Mouse (Mus musculus) liver, adult (tissue): ENCODE measurements around the gene Lcor.

Experiments used
- GATA4 ChIP-seq: IDR thresholded peaks from 2 replicates; pipeline ENCODE4 v1.6.1; 2014; ENCODE audit warnings: mild to moderate bottlenecking, low read length; ENCODE audit not compliant: insufficient replicate concordance

Gene Lcor

DNA sequence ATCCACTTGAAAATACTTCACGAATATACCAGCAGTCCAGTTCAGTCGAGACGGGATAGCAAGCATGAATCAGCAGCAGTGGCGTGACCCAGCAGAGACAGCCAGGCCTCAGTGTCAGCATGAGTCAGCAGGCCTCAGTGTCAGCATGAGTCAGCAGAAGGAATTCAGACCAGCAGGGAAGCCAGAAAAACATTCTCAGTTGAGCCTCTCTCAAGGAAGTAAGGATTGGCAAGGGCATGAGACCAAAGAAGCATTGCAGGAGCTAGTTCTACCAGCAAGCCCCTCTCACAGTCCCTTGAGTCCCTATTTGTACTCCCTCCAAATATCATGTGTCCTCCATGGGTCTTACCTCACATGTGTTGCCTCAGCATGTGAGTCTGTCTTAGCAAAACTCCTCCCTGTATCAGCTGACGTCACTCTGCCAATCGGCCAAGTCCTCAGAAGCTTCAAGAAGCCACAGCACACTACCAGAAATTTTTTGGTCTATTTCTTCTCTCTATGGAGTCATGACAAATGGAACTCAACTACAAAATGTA is 27.3 kb upstream of the Lcor start:
- no peak for TF ChIP-seq GATA4

- no peak for TF ChIP-seq GATA4
Observed at GRCm38 (mm10) chr19:41457181-41457580, 25.3 kb upstream of the Lcor start.

DNA sequence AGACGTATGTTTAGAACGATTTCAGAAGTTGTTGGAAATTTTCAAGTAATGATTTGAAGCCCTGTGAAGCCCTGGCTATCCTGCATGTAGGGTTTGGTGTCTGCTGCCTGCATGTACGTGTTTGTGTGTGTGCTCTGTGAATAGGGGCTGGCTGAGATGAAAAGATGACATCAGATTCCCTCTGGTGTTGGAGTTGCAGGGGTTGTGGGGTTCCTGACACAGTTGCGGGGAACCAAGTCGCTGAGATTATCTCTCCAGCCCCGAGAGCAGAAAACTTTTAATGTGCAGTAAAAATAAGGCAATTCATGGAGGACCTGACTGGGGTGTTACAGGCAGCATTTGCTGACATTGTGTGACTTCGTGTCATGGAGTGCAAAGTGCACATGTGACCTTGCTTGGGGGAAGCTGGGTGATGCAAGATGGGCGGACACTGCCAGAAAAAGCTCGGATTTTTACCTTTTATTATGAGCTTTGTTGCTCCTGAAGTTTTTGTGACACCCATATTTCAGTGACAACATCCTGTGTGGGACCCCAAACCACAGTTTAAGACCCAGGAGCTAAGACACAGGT is 20.2 kb upstream of the Lcor start:
- TF ChIP-seq GATA4 = no peak

GRCm38 (mm10) chr19:41463841-41464240 is 18.6 kb upstream of the Lcor start:
- TF ChIP-seq GATA4 = no peak

DNA sequence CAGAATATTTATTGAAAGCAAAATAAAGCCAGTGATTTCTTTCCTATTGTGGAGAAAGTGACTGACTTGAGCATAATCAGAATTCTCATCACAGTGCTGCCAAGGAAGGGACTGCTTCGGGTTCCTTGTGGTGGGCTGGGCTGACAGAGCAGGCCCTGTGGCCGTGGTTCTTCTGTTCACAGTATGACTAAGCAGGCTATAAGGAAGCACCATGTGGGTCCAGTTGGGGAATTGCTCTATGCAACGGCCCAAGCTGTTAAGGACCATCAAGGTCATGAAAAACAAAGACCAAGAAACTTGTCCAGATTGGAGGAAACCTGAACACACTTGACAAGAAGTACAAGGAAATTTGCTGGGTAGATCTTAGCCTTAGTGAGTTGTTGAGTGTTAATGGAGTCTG is 16.0 kb upstream of the Lcor start:
- TF ChIP-seq GATA4 = no peak

- no peak for TF ChIP-seq GATA4
Observed at GRCm38 (mm10) chr19:41473566-41474135, 8.8 kb upstream of the Lcor start.

GRCm38 (mm10) chr19:41474943-41475342 is 7.5 kb upstream of the Lcor start:
- no peak for TF ChIP-seq GATA4

DNA sequence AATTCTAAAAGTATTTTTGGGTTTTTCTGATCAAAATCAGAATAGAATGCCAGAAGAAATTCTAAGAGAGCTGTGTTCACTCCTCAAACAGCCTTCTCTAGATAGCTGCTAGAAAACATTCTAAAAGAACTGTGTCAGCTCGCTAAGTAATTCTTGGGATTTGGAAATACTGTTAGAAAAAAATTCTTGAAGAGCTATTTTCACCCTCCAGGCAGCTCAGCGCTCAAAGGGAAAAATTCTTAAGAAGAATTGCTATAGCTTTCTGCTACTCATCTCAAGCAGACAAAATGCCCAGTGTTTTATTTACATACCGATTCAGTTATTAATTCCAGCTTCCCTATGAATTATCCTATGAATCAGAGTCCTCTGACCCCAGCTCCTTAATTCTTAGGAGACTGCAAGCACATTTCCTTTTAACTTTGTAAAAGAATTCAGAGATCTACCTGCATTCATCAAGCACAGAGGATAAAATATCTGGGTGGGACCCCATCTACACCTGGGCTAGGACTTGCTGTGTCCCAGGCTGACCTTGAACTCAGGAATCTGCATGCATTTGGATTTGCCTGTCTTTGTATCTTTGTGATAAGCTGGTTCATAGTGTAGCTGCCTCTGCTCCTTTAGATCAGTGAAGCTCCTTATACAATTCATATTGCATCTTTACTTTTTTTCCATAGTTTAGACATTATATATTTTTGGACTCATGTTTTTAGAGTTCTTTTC is 5.7 kb upstream of the Lcor start:
- no peak for TF ChIP-seq GATA4

GRCm38 (mm10) chr19:41481030-41481886 is 1.2 kb upstream of the Lcor start:
- no peak for TF ChIP-seq GATA4

DNA sequence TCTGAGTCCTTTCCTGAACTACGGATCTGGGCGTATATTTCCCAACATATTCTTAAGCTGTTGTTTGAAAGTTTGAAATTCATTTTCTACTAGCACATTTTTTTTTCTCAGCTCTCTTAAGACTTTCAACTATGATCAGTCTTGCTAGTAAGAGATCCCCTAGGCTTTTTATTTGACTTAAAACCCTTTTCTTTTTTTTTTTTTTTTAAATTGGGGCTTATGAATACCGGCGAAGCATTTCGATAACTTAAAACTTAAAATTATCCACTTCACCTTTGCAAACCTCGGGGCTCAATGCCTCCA is 599 bp upstream of the Lcor start:
- no peak for TF ChIP-seq GATA4

DNA sequence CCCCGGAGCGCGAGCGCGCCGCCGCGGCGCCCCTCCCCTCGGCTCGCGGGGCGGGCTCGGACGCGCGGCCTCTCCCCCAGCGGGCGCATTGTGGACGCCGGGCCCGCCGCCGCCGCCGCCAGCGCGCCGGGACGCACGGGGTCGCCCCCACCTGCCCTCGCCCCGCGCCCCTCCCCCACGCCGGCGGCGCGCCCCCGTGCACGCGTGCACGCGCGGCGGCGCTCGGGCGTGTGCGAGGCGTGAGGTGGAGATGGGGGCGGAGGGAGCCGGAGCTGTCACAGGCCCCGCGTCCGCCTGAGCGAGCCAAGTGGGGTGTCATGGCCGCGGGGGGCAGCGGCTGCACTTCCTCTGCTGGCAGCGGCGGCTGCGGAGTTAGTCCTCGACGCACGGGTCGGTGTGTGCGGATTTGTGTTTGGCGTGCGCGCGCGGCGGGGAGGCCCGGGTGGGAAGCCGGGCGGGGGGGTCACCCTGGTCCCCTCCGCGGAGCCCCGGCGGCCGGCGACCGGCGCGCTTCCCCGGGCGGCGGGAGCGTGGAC is 540 bp downstream of the Lcor start:
- no peak for TF ChIP-seq GATA4

DNA sequence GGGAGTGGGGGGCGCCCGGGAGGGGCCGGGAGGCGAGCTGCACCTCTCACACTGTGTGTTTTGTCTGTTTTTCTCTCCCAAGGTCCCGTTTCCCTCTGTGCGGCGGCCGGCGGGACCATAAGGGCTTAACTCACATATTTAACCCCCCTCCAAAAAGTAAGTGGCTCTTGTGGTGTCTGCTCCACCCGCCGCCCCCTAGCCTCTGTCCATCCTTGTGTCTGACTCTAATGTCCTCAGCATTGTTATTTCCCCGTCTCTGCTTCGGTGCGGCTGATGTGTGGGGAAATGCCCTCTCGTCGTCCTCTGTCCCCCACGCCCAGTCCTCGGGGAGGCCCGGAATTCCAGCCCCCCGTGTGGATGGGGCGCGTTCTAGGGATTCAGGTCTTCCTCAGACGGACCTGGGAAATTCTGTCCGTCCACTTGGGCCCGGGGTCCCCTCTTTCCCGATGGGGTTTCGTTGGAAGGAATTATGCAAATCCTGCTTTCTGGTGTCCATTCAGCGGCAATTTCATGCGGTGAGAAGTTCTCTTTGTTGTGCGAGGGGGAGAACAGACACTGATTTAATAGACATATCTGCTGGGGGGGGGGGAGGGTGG is 1.1 kb downstream of the Lcor start:
- TF ChIP-seq GATA4 = no peak

- TF ChIP-seq GATA4 = no peak
Observed at GRCm38 (mm10) chr19:41484361-41484760, 1.9 kb downstream of the Lcor start.

GRCm38 (mm10) chr19:41495382-41496032 is 13.1 kb downstream of the Lcor start:
- TF ChIP-seq GATA4 = no peak
